Mouse (Mus musculus) layer of hippocampus, adult 9-11 months (tissue): Measurements from ENCODE around the gene Kif6.
A peak's percentile ranks its signal among the peaks of the same experiment; 100 is the strongest.

Experiments
- DNase-seq: peaks from one replicate; pipeline ENCODE4 v3.0.0; 2022

Kif6 gene

DNA sequence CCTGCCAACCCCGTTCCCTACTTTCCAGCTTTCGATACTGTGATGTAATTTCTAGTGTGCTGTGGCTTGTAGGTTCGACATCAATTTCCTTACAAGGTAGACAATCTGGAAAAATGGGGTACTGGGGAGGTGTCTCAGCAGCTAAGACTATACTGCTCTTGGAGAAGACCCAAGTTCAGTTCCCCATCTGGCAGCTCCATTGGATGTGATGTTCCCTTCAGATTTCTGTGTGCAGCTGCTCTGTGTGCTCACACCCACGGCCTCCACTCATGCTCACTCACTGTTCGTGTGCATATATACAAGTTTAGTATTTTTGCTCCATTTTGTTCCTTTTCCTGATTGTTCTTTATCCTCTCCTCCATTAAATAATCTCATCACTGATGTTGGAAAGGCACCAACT, 51.8 kb downstream of the Kif6 start:
- peak; percentile 39 for DNase-seq

DNA sequence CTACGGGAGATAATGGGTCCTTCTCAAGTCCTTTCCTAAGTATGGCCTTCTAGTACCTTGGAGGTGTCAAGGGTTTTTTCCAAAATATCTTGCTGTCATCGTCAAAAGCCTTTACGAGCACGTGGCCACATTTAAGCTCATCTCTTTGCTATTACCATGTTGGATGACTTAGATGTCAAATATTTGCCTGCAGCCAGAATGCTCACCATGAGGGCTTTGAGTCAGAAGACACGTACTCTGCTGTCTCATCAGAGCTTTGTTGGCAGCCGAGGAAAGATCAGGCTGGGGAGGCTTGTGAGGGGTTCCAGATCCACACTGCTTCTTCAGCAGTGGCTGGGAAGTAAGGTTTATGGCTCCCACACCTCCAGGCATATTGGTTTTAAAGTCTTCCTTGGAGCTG, 53.4 kb downstream of the Kif6 start:
- no peak for DNase-seq

DNA sequence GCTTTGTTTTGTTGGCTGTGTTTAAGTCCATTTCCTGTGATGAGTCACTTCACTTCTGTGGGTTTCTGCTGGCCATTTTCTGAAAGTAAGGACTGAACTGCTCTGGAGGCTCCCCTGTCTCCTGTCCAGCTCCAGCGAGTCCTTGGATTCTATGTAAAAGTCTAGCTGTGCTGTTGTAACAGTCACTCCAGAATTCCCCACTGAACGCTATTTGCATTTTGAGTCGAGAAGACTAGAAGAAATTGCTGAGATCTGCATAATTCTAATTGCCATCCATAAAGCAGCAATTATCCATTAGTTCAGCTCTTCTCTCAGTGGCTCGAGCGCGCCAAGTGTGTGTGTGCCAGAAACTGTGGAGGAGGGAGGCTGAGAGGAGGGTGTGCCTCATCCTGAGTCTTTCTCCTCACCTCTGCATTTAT, 57.0 kb downstream of the Kif6 start:
- peak; percentile 8 for DNase-seq

DNA sequence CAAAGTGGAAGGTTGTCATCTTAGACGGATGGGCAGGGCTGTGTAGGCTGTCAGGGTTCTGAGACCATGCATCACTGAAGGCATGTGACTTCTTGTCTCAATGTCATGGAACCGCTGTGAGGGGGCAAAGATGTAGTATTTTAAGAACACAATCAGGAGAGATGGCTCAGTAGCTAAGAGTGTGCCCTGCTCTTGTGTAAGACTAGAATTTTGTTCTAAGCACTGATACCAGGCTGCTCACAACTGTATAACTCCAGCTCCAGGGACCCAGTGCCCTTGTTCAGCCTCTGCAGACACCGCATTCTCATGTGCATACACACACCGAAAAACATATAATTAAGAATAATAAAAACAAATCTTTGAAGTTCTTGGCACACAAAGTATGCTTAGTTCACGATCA, 57.5 kb downstream of the Kif6 start:
- DNase-seq = no peak

DNA sequence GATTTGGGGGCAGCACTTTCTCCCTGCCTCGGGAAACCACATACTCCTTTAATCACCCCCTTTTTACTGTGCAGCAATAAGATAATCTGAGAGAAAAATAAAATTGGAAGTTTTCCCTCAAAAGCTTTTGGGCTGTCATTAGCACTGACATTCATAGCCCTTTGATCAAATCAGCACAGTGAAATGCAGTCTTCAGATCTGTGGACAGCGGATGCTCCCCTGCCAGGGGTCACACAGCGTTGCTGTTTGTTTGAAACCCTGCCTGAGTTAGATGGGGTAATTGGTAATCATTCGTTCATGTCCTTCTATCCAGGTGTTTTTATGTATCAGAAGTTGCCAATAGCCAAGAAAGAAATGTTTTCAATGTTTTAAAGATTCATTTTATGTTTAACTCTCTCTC, 60.7 kb downstream of the Kif6 start:
- no peak for DNase-seq

DNA sequence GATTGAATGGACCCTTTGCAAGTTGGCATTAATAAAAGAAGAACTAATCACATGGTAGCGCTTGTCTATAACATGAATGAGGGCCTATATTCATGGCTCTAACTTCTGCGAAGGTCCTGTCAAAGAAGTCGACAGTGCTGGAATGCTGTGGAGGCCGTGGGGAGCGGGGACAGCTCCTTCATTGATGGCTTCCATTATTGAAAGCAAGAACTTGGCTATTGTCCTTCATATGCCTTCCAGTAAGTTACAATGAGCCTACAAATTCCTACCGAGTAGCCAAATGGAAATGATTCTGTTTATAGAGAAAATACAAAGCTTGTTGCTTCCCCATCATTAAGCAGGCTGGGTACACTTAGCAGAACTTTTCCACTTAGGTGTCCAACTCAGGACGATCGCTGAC, 66.5 kb downstream of the Kif6 start:
- no peak for DNase-seq

GRCm38 (mm10) chr17:49684146-49684545, 69.2 kb downstream of the Kif6 start:
- no peak for DNase-seq

- DNase-seq = no peak
Observed at GRCm38 (mm10) chr17:49690607-49691454, 75.9 kb downstream of the Kif6 start.

DNA sequence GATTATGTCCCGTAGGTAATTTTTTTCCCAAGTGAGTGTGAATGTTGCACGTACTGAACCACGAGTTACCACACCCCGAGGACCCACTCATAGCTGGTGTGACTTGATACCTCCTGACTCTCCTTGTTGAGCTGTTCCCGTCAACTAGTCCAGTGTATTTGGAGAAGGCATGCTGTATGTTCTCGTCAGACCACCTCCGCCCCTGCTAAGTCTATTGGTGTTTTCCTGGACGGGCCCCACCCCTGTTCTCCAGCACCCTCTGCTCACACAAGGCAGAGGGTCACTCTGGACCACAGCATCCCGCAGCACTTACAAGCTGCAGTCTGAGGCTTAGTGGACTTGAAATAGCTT, 76.5 kb downstream of the Kif6 start:
- no peak for DNase-seq

DNA sequence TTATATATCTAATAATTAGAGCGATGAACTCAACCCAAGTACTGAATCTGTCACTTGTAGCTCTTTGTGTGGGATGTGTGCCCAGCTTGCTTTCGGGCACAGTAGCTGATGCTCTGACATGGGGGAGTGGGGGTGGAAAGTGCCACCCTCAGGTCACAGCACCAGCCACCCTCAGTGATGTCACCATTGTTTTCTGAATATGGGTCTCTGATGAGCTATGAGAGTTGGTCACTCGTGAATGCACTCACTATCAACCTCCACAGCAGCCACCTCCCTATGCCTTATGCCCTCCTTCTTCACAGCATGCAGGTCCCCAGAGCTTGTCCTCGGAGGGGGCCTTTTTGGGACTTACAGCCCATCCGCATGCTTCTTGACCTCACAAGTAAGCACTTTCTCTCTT, 78.3 kb downstream of the Kif6 start:
- DNase-seq = no peak

- DNase-seq = no peak
Observed at GRCm38 (mm10) chr17:49697220-49697619, 82.3 kb downstream of the Kif6 start.

- DNase-seq = peak; percentile 73
Observed at GRCm38 (mm10) chr17:49703492-49704249, 88.7 kb downstream of the Kif6 start.

GRCm38 (mm10) chr17:49709192-49709591, 94.3 kb downstream of the Kif6 start:
- DNase-seq = no peak

- peak; percentile 29 for DNase-seq
Observed at GRCm38 (mm10) chr17:49710101-49710630, 95.2 kb downstream of the Kif6 start.

GRCm38 (mm10) chr17:49726206-49726605, 111.3 kb downstream of the Kif6 start:
- no peak for DNase-seq

- DNase-seq = no peak
Observed at GRCm38 (mm10) chr17:49726976-49727375, 112.0 kb downstream of the Kif6 start.

- DNase-seq = no peak
Observed at GRCm38 (mm10) chr17:49727428-49728045, 112.6 kb downstream of the Kif6 start.

GRCm38 (mm10) chr17:49729856-49730255, 114.9 kb downstream of the Kif6 start:
- no peak for DNase-seq

DNA sequence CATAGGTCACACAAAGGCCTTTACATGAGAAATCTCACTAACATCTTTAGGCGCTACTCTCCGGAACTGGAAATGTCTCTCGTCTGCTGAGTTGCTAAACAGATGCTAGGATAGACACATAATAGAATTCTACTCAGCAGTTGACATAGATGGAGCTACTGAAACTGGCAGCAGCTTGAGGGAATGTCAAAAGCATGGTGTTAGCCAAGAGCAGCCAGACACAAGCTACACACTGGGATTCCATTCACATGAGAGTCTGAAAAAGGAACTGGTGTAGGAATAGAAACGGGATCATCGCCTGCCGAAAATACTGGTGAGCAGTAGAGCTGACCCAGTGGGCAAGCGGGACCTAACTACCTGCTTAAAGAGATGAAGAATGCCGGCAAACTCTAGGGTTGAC, 117.8 kb downstream of the Kif6 start:
- DNase-seq = peak; percentile 38

GRCm38 (mm10) chr17:49734079-49734478, 119.1 kb downstream of the Kif6 start:
- no peak for DNase-seq

DNA sequence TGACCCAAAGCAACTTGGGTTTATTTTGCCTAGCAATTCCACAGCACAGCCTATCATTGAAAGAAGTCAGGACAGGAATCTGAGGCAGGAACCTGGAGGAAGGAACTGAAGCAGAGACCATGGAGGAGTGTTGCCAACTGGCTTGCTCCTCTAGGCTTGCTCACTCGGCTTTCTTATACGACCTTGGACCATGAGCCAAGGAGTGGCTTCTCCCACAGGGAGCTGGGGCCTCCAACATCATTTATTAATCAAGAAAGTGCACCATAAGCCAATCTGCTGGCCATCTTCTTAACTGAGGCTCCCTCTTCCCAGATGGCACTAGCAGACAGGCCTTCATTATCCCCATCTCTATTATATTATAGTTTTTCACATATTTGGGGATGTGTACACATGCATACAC, 119.8 kb downstream of the Kif6 start:
- DNase-seq = no peak

- DNase-seq = no peak
Observed at GRCm38 (mm10) chr17:49736364-49736763, 121.4 kb downstream of the Kif6 start.

DNA sequence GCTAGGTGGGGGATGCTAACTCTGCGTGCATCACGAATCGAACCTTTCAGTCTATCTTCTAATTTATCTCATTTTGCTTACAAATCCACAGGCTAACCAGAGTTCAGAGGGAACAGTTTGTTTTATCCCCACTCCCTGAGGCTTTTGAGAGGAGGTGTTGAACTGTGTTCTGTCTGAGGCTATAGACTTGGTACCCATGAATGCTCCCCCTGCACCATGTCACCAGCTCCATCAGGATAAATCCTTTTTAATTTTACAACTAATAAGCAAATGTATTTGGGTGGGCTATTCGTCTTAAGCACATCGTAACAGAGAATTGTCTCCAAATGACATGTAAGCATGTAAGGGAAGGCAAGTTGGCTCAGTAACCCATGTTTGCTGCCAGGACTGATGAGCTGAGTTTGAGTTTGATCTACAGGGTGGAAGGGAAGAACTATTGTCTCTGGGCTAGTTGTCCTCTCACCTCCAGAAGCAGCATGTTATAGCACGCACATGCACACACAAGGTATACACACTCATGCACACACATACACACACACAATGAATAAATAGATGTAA, 122.4 kb downstream of the Kif6 start:
- no peak for DNase-seq
